Mouse (Mus musculus) Patski (cell line): ENCODE measurements around the gene Gapt. TPM values are rescaled to one million over a fixed set of nuclear protein-coding genes. Genes with fewer than 3 reads are reported as not detected.

ENCODE experiments used
- ATAC-seq: fragments of 100-300 bp; one replicate; pipeline ENCODE4 v1.8.0; 2021
- CTCF ChIA-PET: fragments of 350-600 bp; sonication (Branson Sonifier 250); formaldehyde crosslinking; loops from one replicate; lab custom pipeline; 2022; ENCODE audit warnings: inconsistent platforms; lab: Charles Lee
- POLR2A ChIA-PET: fragments of 350-600 bp; sonication (Branson Sonifier 250); formaldehyde crosslinking; loops from one replicate; lab custom pipeline; 2022; ENCODE audit warnings: antibody characterized with exemption, inconsistent platforms; lab: Charles Lee
- DNase-seq: peaks from one replicate; pipeline ENCODE4 v3.0.0-alpha.2; 2011; ENCODE audit warnings: low read depth, low spot score
- H3K27me3 ChIP-seq: fragments of 371-371 bp; one replicate; pipeline ENCODE4 v1.5.1; 2021
- CTCF ChIP-seq: fragments of 100-300 bp; IDR thresholded peaks from one replicate; pipeline ENCODE4 v1.5.1; 2021
- in situ Hi-C: fragments of 300-500 bp; cut with MboI; formaldehyde crosslinking; loops from 3 replicates; pipeline ENCODE4 v1.11.1; 2018; ENCODE audit warnings: low pct_unique_long_range_greater_than_20kb, mixed read lengths
- polyA plus RNA-seq: library from polyadenylated mRNA; unstranded; gene quantifications from one replicate; pipeline ENCODE4 v1.2.3, GENCODE M21; 2021

Gapt gene
- polyA plus RNA-seq, 1 experiment from 2014 or later = not detected

GRCm38 (mm10) chr13:110363722-110364121 lies 6.7 kb upstream of the Gapt start:
- DNase-seq (no peak), ATAC-seq (no peak)
- no peak for TF ChIP-seq CTCF
- H3K27me3 ChIP-seq = peaks cover 28% of the 10 kb centered on the region
- ChIA-PET CTCF (no interaction called here), POLR2A (no interaction called here)
- in situ Hi-C loops = loop anchor here (5.0 to 25.0 kb wide), 3 partner anchors 301 to 576 kb away; no protein-coding TSS in a partner anchor

- in situ Hi-C loops = loop anchor here (25.0 kb wide), 1 partner anchor 564 kb away; no protein-coding TSS in a partner anchor
- DNase-seq (no peak), ATAC-seq (no peak)
These were observed 5.9 kb downstream of the Gapt start for GRCm38 (mm10) chr13:110351051-110351450.

GRCm38 (mm10) chr13:110346707-110347106 lies 10.3 kb downstream of the Gapt start:
- DNase-seq = no peak
- ChIA-PET POLR2A (interaction anchor here (0.7 kb wide), 1 partner anchor 1172 kb away, joined by 3 read pairs; no protein-coding TSS in a partner anchor), CTCF (no interaction called here)
- TF ChIP-seq CTCF = no peak
- no peak for ATAC-seq
- H3K27me3 ChIP-seq = peaks cover 18% of the 10 kb centered on the region
- in situ Hi-C loops = no loop called here

More at GRCm38 (mm10) chr13:110351051-110351450, 5.9 kb downstream of the Gapt start:
- H3K27me3 ChIP-seq = peaks cover 4% of the 10 kb centered on the region
- CTCF ChIA-PET = no interaction called here
- POLR2A ChIA-PET = no interaction called here
- TF ChIP-seq CTCF = no peak

GRCm38 (mm10) chr13:110342602-110343001 lies 14.4 kb downstream of the Gapt start:
- CTCF ChIA-PET = no interaction called here
- no peak for DNase-seq
- H3K27me3 ChIP-seq = peaks cover 18% of the 10 kb centered on the region
- POLR2A ChIA-PET = no interaction called here
- ATAC-seq = no peak
- in situ Hi-C loops = no loop called here
- no peak for TF ChIP-seq CTCF

- ATAC-seq (no peak), DNase-seq (no peak)
- ChIA-PET POLR2A (no interaction called here), CTCF (no interaction called here)
- TF ChIP-seq CTCF = no peak
- peaks cover 4% of the 10 kb centered on the region for H3K27me3 ChIP-seq
- in situ Hi-C loops = no loop called here
These were observed 23.9 kb downstream of the Gapt start for GRCm38 (mm10) chr13:110332958-110333597.

DNA sequence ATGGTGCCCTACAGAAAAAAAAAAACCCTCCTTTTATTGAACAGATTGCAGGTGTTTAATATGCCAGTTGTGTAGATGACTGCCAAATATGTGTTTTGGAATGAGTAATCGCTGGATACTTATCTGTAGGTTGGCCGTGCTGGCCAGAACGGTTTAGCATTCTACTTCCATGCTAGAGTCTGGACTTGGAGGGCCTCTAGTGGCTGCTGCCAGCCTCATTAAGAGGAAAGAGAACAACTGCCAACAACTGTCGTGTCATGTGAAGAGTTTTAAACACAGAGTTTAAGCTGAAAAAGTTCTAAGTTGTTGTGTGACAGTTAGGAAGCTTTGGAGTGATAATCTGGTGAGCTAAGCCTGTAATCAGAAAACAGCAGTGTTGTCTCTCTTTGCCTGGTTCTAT lies 38.3 kb downstream of the Gapt start:
- no peak for TF ChIP-seq CTCF
- ChIA-PET CTCF (no interaction called here), POLR2A (interaction anchor here (0.7 kb wide), 1 partner anchor 16 kb away, joined by 3 read pairs; no protein-coding TSS in a partner anchor)
- in situ Hi-C loops = no loop called here
- H3K27me3 ChIP-seq = peaks cover 10% of the 10 kb centered on the region
- no peak for DNase-seq
- no peak for ATAC-seq

GRCm38 (mm10) chr13:110307188-110307587 lies 49.8 kb downstream of the Gapt start:
- H3K27me3 ChIP-seq = peaks cover 8% of the 10 kb centered on the region
- ChIA-PET POLR2A (no interaction called here), CTCF (no interaction called here)
- DNase-seq = no peak
- in situ Hi-C loops = no loop called here
- ATAC-seq = no peak
- TF ChIP-seq CTCF = no peak

Other genes starting within 250 kb of the Gapt start
- not detected for gene Rab3c, start 76.2 kb downstream of the Gapt start, polyA plus RNA-seq
- gene Plk2, start 37.8 kb upstream of the Gapt start, polyA plus RNA-seq = 104 TPM